Mouse (Mus musculus): ENCODE data around the gene Ccdc142. TPM values are rescaled to one million over a fixed set of nuclear protein-coding genes. Genes with fewer than 3 reads are reported as not detected.
A peak's percentile ranks its signal among the peaks of the same experiment; 100 is the strongest.

Ccdc142 gene
- total RNA-seq, 2 experiments from 2014 or later, result 5.9 to 12.0 TPM

GRCm38 (mm10) chr6:83083497-83083896, 17.9 kb upstream of the Ccdc142 start:
- DNase-seq (ENCODE audit: low spot score in 2 of 2), result no peak

GRCm38 (mm10) chr6:83084477-83084876, 16.9 kb upstream of the Ccdc142 start:
- no peak for DNase-seq (ENCODE audit: low spot score in 2 of 2)

DNA sequence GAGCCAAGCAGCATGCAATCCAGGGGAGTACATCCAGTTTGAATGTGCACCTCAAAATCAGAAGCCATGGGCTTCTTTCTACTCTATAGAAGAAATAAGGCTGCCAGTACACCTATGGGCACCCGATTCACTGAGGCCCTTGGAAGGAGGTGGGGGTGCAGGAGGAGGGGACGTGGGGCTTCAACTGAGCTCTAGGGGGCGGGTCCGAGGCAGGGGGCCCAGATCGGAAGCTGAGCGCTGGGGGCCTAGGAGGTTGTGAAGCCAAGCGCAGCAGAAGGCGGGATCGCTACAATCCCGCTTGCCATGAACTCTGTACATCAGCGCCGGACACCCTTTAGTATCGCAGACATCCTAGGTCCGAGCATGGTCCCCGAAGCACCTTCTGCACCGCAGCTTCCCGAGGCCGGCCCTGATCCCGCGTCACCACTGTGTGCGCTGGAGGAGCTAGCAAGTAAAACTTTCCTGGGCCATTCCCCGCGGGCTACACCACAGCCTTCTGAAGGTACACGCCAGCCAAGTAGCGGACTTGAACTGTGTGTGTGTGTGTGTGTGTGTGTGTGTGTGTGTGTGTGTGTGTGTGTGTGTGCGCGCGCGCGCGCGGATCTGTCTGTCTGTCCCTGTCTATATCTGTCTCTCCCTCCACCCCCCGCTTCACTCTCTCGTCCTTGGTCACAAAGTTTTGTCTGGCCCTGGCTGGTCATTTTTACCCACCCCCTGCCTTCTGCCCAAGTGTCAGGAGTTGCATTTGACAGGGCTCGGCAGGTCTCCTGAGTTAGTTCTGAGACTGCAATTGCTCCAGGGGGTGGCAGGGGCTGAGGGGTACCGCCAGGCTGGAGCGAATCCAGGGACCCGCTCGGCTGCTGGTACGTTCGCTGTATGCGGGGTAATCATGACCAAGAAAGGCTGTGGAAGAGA, 15.0 kb upstream of the Ccdc142 start, which contains the start of gene Lbx2:
TSS of gene Lbx2 (plus strand) at position 247 of the 915 bp plus-strand sequence.
- DNase-seq (ENCODE audit: low spot score in 2 of 2), result no peak

- DNase-seq (ENCODE audit: low spot score in 2 of 2), result no peak
These were observed 14.0 kb upstream of the Ccdc142 start for GRCm38 (mm10) chr6:83087205-83087925.

- DNase-seq (ENCODE audit: low spot score in 2 of 2), result no peak
These were observed 13.5 kb upstream of the Ccdc142 start for GRCm38 (mm10) chr6:83087926-83088260.

GRCm38 (mm10) chr6:83092416-83093127, 8.8 kb upstream of the Ccdc142 start:
- DNase-seq (ENCODE audit: low spot score in 2 of 2), result no peak

DNA sequence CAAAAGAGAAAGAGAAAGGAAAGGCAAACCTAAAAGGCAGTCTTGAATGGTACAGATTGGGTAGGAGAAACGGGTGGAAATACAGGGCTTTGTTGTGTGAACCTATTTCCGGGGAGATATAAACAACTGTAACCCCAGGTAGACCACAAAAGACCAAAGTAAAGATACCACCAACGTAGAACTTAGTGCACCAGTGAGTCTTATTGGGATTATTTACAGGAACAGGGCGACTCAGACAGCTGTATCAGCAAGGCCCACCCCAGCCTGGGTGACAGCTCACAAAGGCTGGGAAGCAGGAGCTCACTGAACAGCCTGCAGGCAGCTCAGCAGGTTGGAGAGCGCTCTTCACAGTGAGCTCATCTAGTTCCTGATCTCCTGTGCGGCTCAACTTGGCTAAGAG, 5.4 kb upstream of the Ccdc142 start:
- DNase-seq (ENCODE audit: low spot score in 2 of 2), result no peak

- no peak for DNase-seq (ENCODE audit: low spot score in 2 of 2)
These were observed 3.0 kb upstream of the Ccdc142 start for GRCm38 (mm10) chr6:83098411-83098810.

DNA sequence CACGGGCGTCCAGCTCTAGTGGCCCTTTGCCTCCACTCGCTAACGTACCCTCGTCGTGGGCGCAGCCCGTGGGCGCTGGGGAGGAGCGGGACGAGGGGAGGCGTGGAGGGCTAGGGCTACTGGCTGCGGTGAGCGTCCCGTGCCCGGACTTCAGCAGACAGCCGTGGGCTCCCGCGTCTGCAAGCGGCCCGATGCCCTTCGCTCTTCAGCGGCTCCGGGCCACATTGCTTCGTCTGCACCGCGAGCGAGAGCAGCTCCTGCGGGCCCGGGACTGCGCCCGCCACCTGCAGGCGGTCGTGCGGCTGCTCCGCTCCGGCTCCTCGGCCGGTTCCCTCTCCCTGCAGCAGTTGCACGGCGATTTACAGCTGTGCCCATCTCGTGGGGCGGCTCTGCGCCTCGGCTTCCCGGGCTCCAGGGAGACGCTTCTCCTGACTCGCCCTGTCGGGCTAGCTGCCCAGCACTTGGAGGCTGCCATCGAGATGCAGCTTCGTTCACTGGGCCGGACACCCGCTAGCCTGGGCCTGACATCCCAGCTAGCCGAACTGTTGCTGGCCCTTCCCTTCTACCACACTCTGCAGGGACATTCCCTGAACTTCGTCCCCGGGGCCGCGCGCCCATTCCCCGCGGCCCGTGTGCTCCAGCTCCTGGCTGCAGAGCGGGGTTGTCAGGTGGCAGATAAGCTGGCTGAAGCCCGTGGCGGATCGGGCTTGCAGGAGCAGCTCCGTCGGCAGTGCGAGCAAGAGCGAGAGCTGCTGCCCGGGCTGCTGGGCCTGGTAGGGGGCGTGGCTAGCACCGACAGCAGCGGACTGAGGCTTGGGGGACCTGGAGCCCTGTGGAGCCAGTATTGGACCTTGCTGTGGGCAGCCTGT, 521 bp downstream of the Ccdc142 start:
- peak; percentile 63 to 75 for DNase-seq (ENCODE audit: low spot score in 2 of 2)

GRCm38 (mm10) chr6:83103130-83103650, 1.8 kb downstream of the Ccdc142 start:
- peak in 1 of 2 experiments; percentile 17 for DNase-seq (ENCODE audit: low spot score in 2 of 2)

GRCm38 (mm10) chr6:83104158-83104557, 2.8 kb downstream of the Ccdc142 start:
- DNase-seq (ENCODE audit: low spot score in 2 of 2), result no peak

GRCm38 (mm10) chr6:83107566-83108400, 6.4 kb downstream of the Ccdc142 start:
- DNase-seq (ENCODE audit: low spot score in 2 of 2), result peak; percentile 77 to 78

- peak; percentile 82 to 84 for DNase-seq (ENCODE audit: low spot score in 2 of 2)
These were observed 7.6 kb downstream of the Ccdc142 start, which contains the start of gene Mrpl53 for GRCm38 (mm10) chr6:83108762-83109668. Gene Mrpl53 (plus strand): TSS chr6:83109040.

DNA sequence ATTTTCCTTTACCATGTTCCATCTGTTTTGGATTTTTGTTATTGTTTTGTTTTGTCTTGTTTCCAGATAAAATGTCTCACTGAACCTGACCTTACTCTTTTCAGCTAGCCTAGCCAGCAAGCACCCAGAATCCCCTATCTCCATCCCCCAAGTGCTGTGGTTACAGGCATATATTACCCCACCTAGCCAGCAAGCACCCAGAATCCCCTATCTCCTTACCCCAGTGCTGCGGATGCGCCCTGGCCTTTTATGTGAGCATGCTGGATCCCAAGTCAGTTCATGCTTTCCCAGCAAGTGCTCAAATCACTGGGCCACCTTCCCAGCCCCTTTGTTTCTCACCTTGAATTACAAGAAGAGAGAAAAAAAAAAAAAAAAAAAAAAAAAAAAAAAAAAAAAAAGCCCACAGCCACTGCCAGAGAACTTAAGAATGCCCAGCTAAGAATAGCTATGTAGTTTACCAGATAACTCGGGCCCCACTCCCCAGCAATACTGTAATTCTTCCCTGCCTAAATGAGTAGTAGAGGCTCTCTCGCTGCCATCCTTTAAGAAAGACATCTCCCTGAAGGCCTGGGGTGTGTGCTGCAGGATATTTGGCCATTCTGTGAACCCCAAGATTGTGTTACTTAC, 10.2 kb downstream of the Ccdc142 start:
- no peak for DNase-seq (ENCODE audit: low spot score in 2 of 2)

- DNase-seq (ENCODE audit: low spot score in 2 of 2), result peak; percentile 91 to 94
These were observed 13.7 kb downstream of the Ccdc142 start, which contains the start of gene Mogs for GRCm38 (mm10) chr6:83115011-83115671. Gene Mogs (plus strand): TSS chr6:83115496.

GRCm38 (mm10) chr6:83115682-83116372, 14.4 kb downstream of the Ccdc142 start:
- DNase-seq (ENCODE audit: low spot score in 2 of 2), result no peak

Measured in layer of hippocampus, postnatal 10 days (tissue).